Mouse (Mus musculus) forebrain, postnatal 0 days (tissue): ENCODE measurements at regions not wholly inside any gene's neighbourhood (a gene's known extent, or its start where the extent isn't known, plus 50 kb on each side); places are given as distances from the start of the nearest gene placed in this dataset.

Experiments
- ATAC-seq: fragments of 200-750 bp; cut with Nextera tagmentation; 2 replicates; pipeline ENCODE4 v1.8.0; 2017; ENCODE audit warnings: mild to moderate bottlenecking, moderate library complexity
- DNase-seq: peaks from one replicate; pipeline ENCODE4 v3.0.0-alpha.2; 2015
- H3K27ac ChIP-seq: fragments of 300-500 bp; sonication (generic); 2 replicates; pipeline ENCODE4 v1.5.1; 2014; ENCODE audit warnings: low read depth, mild to moderate bottlenecking, antibody characterized with exemption, low read length, moderate library complexity, mixed read lengths
- H3K27me3 ChIP-seq: fragments of 300-500 bp; sonication (generic); 2 replicates; pipeline ENCODE4 v1.6.1; 2014; ENCODE audit warnings: mild to moderate bottlenecking, low read length, mixed read lengths; ENCODE audit not compliant: insufficient read depth
- H3K36me3 ChIP-seq: fragments of 300-500 bp; sonication (generic); 2 replicates; pipeline ENCODE4 v1.6.1; 2014; ENCODE audit warnings: mild to moderate bottlenecking, moderate library complexity; ENCODE audit not compliant: insufficient read depth
- H3K4me1 ChIP-seq: fragments of 300-500 bp; sonication (generic); 2 replicates; pipeline ENCODE4 v1.6.1; 2014; ENCODE audit warnings: antibody characterized with exemption; ENCODE audit not compliant: insufficient read depth
- H3K4me2 ChIP-seq: fragments of 300-500 bp; sonication (generic); 2 replicates; pipeline ENCODE4 v1.6.1; 2014; ENCODE audit warnings: low read depth, mild to moderate bottlenecking, moderate library complexity
- H3K4me3 ChIP-seq: fragments of 300-500 bp; sonication (generic); 2 replicates; pipeline ENCODE4 v1.5.1; 2014; ENCODE audit warnings: low read depth, low read length, mixed read lengths
- H3K9ac ChIP-seq: fragments of 300-500 bp; sonication (generic); 2 replicates; pipeline ENCODE4 v1.6.1; 2014; ENCODE audit warnings: mild to moderate bottlenecking
- H3K9me3 ChIP-seq: fragments of 300-500 bp; sonication (generic); 2 replicates; pipeline ENCODE4 v1.6.1; 2016; ENCODE audit warnings: low read length
- CTCF ChIP-seq: sonication (generic); IDR thresholded peaks from 2 replicates; pipeline ENCODE4 v1.5.1; 2016; ENCODE audit warnings: antibody characterized with exemption, control low read depth, low read depth
- WGBS: fragments of 180-500 bp; shearing (Covaris S2); extraction: QIAGEN DNeasy Blood & Tissue Kit; methylation state at CpG from one replicate; pipeline ENCODE4 v1.1.7; 2014; 5-methylcytosine and 5-hydroxymethylcytosine counted together

DNA sequence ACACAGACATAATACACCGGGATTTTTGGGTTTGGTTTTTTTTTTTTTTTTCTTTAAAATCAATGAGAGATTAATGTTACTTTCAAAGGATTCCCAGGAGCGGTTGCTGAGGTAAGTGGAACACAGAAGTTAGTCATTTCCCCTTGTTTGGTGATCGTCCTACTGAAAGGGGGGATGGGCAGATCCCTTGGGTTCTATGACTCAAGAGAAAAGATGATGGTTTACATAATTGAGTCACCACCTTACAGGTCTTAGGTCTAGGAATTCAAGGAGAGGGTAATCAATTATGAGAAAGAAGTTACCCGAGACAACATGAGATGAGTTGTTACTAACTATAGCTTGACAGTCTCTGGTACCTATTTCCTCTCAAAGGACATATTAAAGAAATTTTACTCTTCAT is 511.9 kb upstream of the Rgmb start:
- no peak overlapping the region for H3K9ac ChIP-seq
- no peak overlapping the region for H3K4me2 ChIP-seq
- 91% methylated on average over 4 of the region's 4 CpGs for WGBS
- H3K27ac ChIP-seq: no peak overlapping the region
- H3K27me3 ChIP-seq: no peaks in the 10 kb centered on the region
- no peak for TF ChIP-seq CTCF
- DNase-seq (no peak), ATAC-seq (no peak)
- no peaks in the 10 kb centered on the region for H3K9me3 ChIP-seq
- H3K4me1 ChIP-seq: no peaks in the 10 kb centered on the region
- no peak overlapping the region for H3K4me3 ChIP-seq
- no peaks in the 10 kb centered on the region for H3K36me3 ChIP-seq

DNA sequence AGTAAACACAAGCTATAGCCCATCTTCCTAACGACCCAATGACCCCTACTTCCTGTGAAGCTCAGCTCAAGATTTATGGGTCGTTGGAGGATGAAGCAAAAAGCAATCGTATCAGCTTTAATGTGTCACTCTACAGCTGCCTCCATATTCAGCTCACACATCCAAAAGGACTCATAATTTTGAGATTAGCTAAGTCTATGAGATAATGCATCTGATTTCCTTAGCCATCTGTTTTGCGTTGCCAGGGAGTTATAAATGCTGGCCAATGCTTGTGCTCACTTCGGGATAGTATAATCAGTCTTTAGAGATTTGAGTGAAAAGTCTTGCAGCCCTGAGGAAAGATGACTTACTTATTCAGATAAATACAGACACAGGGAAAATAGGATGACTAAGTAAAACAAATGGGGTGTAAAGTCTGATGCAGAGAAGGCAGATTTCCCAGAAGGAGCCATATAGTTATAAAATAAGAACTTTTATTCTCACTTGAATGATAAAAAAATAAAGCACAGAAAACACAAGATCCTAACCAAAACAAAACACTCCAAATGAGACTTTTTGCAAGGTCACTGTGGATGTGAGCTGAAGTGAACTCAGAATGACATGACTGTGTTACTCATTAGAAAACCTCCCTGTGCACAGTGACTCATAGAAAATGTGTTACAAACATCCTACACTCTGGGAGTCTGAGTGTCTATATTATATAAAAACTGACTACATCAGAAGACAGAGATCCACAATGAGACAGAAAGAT is 509.1 kb upstream of the Rgmb start:
- DNase-seq: peak; percentile 13
- no peak for TF ChIP-seq CTCF
- Histone ChIP-seq H3K4me1 (no peaks in the 10 kb centered on the region), H3K9me3 (no peaks in the 10 kb centered on the region), H3K27ac (no peak overlapping the region), H3K36me3 (no peaks in the 10 kb centered on the region), H3K4me2 (no peak overlapping the region), H3K27me3 (no peaks in the 10 kb centered on the region), H3K4me3 (no peak overlapping the region), H3K9ac (no peak overlapping the region)
- ATAC-seq: peak; percentile 69
- 60% methylated on average over 5 of the region's 5 CpGs for WGBS

DNA sequence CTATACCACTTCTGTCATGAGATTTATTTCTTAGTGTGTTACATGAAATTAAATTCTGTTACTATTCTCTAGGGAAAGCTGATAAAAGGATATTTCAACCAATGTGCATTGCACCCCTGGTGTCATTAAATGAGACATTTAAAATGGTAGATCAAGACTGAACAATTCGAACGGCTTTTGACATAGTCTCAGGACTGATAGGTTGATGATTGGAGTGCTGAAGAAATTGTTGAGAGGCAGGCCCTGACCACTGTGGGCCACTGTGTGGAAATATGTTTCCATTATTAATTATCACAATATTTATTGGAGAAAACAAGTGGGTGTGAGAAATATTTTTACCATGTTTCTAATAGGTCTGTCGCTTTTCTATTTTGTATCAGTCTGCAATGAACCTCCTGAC is 481.1 kb upstream of the Rgmb start:
- 88% methylated on average over 3 of the region's 3 CpGs for WGBS
- H3K4me1 ChIP-seq: no peaks in the 10 kb centered on the region
- H3K9me3 ChIP-seq: no peaks in the 10 kb centered on the region
- no peak for DNase-seq
- H3K36me3 ChIP-seq: no peaks in the 10 kb centered on the region
- no peak overlapping the region for H3K4me3 ChIP-seq
- H3K9ac ChIP-seq: no peak overlapping the region
- no peak for ATAC-seq
- H3K27me3 ChIP-seq: no peaks in the 10 kb centered on the region
- H3K27ac ChIP-seq: no peak overlapping the region
- no peak overlapping the region for H3K4me2 ChIP-seq
- no peak for TF ChIP-seq CTCF

DNA sequence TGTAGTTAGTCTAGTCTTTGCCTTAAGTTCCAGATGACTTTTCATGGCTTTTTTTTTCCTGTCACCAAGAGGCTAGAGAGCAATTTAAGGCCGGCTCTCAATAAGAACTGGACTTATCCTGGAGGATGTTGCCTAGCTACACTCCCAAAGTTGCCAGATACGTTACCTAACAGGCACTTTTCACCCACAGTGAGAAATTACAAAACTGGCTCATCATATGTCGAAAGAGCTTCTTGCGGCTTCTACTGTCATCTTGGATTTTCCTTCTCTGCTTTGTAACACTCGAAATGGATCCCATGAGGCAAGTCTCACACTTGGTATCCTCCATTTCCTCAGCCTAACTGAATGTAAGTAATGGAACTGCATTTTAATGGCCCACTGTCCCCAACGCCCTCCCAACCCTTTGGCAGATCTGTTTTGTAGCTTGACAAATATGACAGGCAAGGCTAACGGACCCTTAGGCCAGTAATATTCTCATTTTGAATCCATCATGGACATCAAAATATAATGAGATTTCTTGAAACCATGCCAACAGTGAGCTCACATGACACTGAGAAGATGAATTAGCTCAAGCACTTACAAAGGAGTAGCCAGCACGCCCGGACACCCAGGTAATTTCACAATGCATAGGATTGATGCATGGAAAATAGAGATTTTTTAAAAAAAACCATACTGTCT is 480.5 kb upstream of the Rgmb start:
- TF ChIP-seq CTCF: no peak
- Histone ChIP-seq H3K4me2 (no peak overlapping the region), H3K4me3 (no peak overlapping the region), H3K36me3 (no peaks in the 10 kb centered on the region), H3K4me1 (no peaks in the 10 kb centered on the region), H3K27ac (no peak overlapping the region), H3K9me3 (no peaks in the 10 kb centered on the region), H3K9ac (no peak overlapping the region), H3K27me3 (no peaks in the 10 kb centered on the region)
- 88% methylated on average over 9 of the region's 9 CpGs for WGBS
- no peak for ATAC-seq
- no peak for DNase-seq

DNA sequence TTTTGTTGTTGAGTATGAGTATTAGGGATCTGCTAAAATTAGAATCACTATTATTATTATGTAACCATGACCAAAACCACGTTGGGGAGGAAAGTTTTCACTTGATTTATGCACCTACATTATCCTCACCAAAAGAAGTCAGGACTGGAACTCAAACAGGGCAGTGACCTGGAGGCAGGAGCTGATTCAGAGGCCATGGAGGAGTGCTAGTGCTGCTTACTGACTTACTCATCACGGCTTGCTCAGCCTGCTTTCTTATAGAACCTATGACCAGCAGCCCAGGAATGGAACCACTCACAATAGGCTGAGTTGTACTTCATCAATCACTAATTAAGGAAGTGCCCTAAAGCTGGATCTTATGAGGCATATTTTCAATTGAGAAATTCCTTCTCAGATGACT is 470.9 kb upstream of the Rgmb start:
- H3K9me3 ChIP-seq: no peaks in the 10 kb centered on the region
- no peaks in the 10 kb centered on the region for H3K36me3 ChIP-seq
- ATAC-seq (no peak), DNase-seq (no peak)
- no peak for TF ChIP-seq CTCF
- 58% methylated on average over 2 of the region's 2 CpGs for WGBS
- H3K4me1 ChIP-seq: no peaks in the 10 kb centered on the region
- H3K9ac ChIP-seq: no peak overlapping the region
- no peaks in the 10 kb centered on the region for H3K27me3 ChIP-seq
- H3K4me2 ChIP-seq: no peak overlapping the region
- no peak overlapping the region for H3K27ac ChIP-seq
- no peak overlapping the region for H3K4me3 ChIP-seq

DNA sequence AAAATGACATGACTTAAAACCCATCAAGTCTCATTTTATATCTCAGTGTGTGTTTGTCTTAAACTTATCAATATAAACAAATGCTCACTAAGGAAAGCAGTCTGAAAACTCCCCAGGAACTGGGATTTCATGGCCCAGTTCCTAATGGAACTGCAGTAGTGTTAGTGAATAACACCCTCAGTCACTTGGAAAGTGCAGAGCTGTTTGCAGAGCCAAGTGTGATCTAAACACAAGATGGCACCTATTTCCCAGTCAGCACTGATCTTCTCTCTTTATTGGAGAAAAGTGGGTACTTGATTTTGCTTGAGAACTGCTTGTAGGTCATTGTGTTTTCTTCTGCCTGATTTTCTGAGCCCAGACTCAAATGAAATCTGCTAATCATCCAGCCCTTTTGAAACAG is 467.7 kb upstream of the Rgmb start:
- ATAC-seq: no peak
- H3K27ac ChIP-seq: no peak overlapping the region

More for the DNA sequence above, 467.7 kb upstream of the Rgmb start:
- H3K9me3 ChIP-seq: no peaks in the 10 kb centered on the region
- no peaks in the 10 kb centered on the region for H3K4me1 ChIP-seq
- no peak overlapping the region for H3K4me2 ChIP-seq
- no peak overlapping the region for H3K9ac ChIP-seq
- no peak for TF ChIP-seq CTCF
- no peaks in the 10 kb centered on the region for H3K27me3 ChIP-seq
- no peaks in the 10 kb centered on the region for H3K36me3 ChIP-seq
- H3K4me3 ChIP-seq: no peak overlapping the region
- peak; percentile 35 for DNase-seq
